ENCODE assay signal across 17 mouse cellular contexts in genomic region chr3:102648450-102648849, GRCm38 (mm10).
"Had no signal": no experiment of that assay in that cellular context is flagged by ENCODE, and none has a peak within 500 bp of the region (broad histone marks: within the 10 kb centered on the region; RNA-seq: fewer than 3 reads in every experiment).

No protein-coding gene starts in this region.

- H3K27ac ChIP-seq: liver, embryonic 12.5 days; liver, embryonic 15.5 days; lung, embryonic 15.5 days; stomach, postnatal 0 days had no signal

- ATAC-seq: liver, embryonic 12.5 days had no signal

- H3K9me3 ChIP-seq: liver, embryonic 12.5 days; liver, embryonic 15.5 days; lung, embryonic 15.5 days had no signal

- H3K9ac ChIP-seq: liver, embryonic 12.5 days; liver, embryonic 15.5 days; lung, embryonic 15.5 days had no signal

- H3K4me3 ChIP-seq: liver, embryonic 12.5 days; liver, embryonic 15.5 days; lung, embryonic 15.5 days had no signal

- H3K36me3 ChIP-seq: liver, embryonic 12.5 days; liver, embryonic 15.5 days; lung, embryonic 15.5 days had no signal

- H3K4me2 ChIP-seq: liver, embryonic 12.5 days; liver, embryonic 15.5 days; lung, embryonic 15.5 days; midbrain, embryonic 11.5 days had no signal

- DNase-seq: kidney, adult 18-20 months; kidney, adult 9 months; kidney, postnatal 14 days; kidney, postnatal 4 days; left cerebral cortex, postnatal 4 days; liver; lung, adult 18-20 months; lung, postnatal 10 days; lung, postnatal 4 days; midbrain, embryonic 14.5 days; thymus, adult 2 months; thymus, postnatal 14 days had no signal

- H3K27me3 ChIP-seq: liver, embryonic 12.5 days; liver, embryonic 15.5 days; lung, embryonic 15.5 days had no signal

- H3K4me1 ChIP-seq: liver, embryonic 12.5 days; liver, embryonic 15.5 days; lung, embryonic 15.5 days had no signal
